ENCODE assay signal across 10 mouse cellular contexts in the genomic region with DNA sequence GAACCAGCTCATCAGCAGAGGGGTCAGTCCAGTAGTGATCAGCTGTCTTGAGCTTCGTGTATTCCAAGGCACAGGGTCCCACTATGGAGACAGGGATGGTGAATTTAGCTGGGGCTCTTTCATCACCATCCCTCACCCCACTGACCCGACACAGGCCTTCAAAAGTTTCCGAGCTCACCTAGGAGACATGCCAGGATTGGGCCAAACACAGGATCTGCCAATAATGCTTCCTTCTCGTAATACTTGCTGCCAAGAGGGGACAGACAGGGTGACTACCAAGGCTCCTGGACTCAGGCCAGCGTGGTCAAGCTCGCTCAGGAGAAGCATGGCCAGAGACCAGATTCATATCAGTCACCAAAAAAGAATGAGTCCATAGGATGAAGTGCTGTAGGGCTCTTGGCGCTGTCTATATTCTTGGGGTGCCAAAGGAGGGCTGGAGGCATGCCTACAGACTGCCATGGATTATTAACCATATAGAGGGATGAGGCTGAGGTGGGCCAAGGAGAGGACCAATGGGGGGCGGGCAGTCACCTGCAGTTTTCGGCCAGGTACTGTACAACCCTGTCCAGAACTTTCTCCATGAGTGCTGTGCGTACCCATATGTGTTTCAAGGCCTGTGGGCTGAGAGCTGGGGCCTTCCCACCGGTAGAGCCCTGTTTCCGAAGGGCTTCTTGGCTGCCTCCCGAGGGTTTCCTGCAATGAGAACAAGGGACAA. TPM values are rescaled to one million over a fixed set of nuclear protein-coding genes. Genes with fewer than 3 reads are reported as not detected.
A peak's percentile ranks its signal among the peaks of the same experiment; 100 is the strongest.
DNase-seq lines count a peak whose midpoint lies in the region.
"Had no signal": no experiment of that assay in that cellular context is flagged by ENCODE, and none has a peak within 500 bp of the region (broad histone marks: within the 10 kb centered on the region; RNA-seq: fewer than 3 reads in every experiment).

No protein-coding gene starts in this region.

- peak; percentile 91 for DNase-seq in heart, adult 11 months
- DNase-seq in heart, postnatal 4 days, result no peak
- peak; percentile 20 for DNase-seq in urinary bladder, adult 2 months (ENCODE audit: low spot score)
- DNase-seq in urinary bladder, postnatal 36 days (ENCODE audit: low spot score in 2 of 2), result no peak
- peak; percentile 66 for DNase-seq in cerebellum, adult 9-10 months
- no peak for DNase-seq in embryo, embryonic 10.5 days (ENCODE audit: low spot score)
- DNase-seq in thymus, adult 18-20 months, result no peak
- DNase-seq: heart, postnatal 14 days; layer of hippocampus, adult 9-11 months; retina, postnatal 1 day had no signal

RNA-seq across cellular contexts. Expression of a gene that starts 28.7 kb away (rescaled TPM):
- total RNA-seq in heart, postnatal 4 days (2021), result 10 to 100 TPM; 14.6 to 14.9 TPM
- 17.9 and 19.8 TPM in 2 replicates for polyA plus RNA-seq in urinary bladder, adult 2 months (2012; rRNA removed)

RNA-seq across cellular contexts. Expression of a gene that starts 29.7 kb away (rescaled TPM):
- total RNA-seq in heart, postnatal 4 days (2021), result 10 to 100 TPM; 20.0 to 22.6 TPM
- polyA plus RNA-seq in urinary bladder, adult 2 months (2012; rRNA removed), result 21.0 and 24.0 TPM in 2 replicates

RNA-seq across cellular contexts. Expression of a gene that starts 37.5 kb away (rescaled TPM):
- 10 to 100 TPM; 14.8 to 15.7 TPM for total RNA-seq in heart, postnatal 4 days (2021)
- 7.9 and 14.8 TPM in 2 replicates for polyA plus RNA-seq in urinary bladder, adult 2 months (2012; rRNA removed)

RNA-seq across cellular contexts. Expression of a gene that starts 57.4 kb away (rescaled TPM):
- total RNA-seq in heart, postnatal 4 days (2021), result 10 to 100 TPM; 25.6 to 25.7 TPM
- polyA plus RNA-seq in urinary bladder, adult 2 months (2012; rRNA removed), result 29.4 and 33.8 TPM in 2 replicates

RNA-seq across cellular contexts. Expression of a gene that starts 57.5 kb away (rescaled TPM):
- total RNA-seq in heart, postnatal 4 days (2021), result 10 to 100 TPM; 29.4 to 30.4 TPM
- 16.5 and 23.3 TPM in 2 replicates for polyA plus RNA-seq in urinary bladder, adult 2 months (2012; rRNA removed)

Comparison
In these comparisons a context has a peak if more than half of its experiments do, and no peak if none do; other contexts are left out.
1. DNase-seq: peak in heart, adult 11 months (single experiment), urinary bladder, adult 2 months (single experiment) and cerebellum, adult 9-10 months (single experiment); none in heart, postnatal 4 days (single experiment), urinary bladder, postnatal 36 days (0 of 2), embryo, embryonic 10.5 days (single experiment) and thymus, adult 18-20 months (0 of 2).